Mouse (Mus musculus): ENCODE measurements at regions not wholly inside any gene's neighbourhood (a gene's known extent, or its start where the extent isn't known, plus 50 kb on each side); places are given as distances from the start of the nearest gene placed in this dataset.

DNA sequence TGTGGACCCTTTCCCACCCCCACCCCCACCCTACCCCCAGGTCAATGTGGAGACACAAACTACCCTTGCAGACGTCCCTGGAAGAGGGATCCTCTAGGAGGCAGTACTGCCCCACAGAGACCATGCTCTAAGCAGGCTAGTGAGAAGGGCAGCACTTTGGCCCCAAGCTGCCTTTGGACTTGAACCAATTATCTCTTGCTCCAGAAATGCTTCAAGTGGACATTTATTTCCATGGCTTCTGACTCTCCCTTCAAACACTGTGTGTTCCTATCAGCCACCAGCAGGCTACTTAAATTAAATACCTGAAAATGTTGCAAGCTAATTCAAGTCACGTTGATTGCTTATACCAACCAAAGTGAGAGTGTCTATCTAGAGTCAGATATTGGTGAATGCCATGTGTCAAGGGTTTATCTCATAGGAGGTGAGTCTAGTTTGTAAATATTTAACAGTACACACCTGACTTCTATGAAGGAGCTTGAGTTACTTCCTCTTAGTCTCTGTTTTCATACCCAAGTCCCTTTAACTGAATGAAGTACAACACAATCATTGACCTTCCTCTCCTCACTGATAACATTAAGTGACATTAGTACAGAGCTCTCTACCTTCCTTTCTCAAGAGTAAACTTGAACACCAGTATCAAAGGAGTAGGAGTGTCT, 435.7 kb downstream of the Efnb2 start:
- Histone ChIP-seq H3K4me1 (ENCODE audit: control insufficient read depth in 2 of 2, insufficient read depth in 2 of 2, low read length in 2 of 2, poor library complexity in 1 of 2) (no peaks in the 10 kb centered on the region), H3K36me3 (ENCODE audit: control insufficient read depth, insufficient read depth, low read length, poor library complexity, severe bottlenecking) (no peaks in the 10 kb centered on the region), H3K4me3 (ENCODE audit: insufficient read depth in 1 of 2, low read depth in 1 of 2, low read length in 2 of 2, poor library complexity in 1 of 2, severe bottlenecking in 1 of 2) (no peak overlapping the region), H3K9me3 (ENCODE audit: control insufficient read depth, insufficient read depth, low read depth, low read length) (no peaks in the 10 kb centered on the region), H3K9ac (ENCODE audit: insufficient read depth, low read depth, low read length, poor library complexity, severe bottlenecking) (no peak overlapping the region), H3K27ac (ENCODE audit: insufficient read depth, low read depth, low read length, poor library complexity, severe bottlenecking) (no peak overlapping the region)
- in situ Hi-C loops (cut with MboI; ENCODE audit: low sequenced_read_pairs in 2 of 2, unreplicated experiment in 2 of 2) = loop anchor here in 1 of 2 experiments (25.0 kb wide), 1 partner anchor 437 kb away; the partner anchor contains the start of gene Efnb2
- DNase-seq (ENCODE audit: low read depth, low spot score) = no peak
- TF ChIP-seq MAFK (IDR thresholded peaks at IDR 0.05; ENCODE audit: insufficient read depth, low read depth, low read length) (no peak), ZNF384 (IDR thresholded peaks at IDR 0.05; ENCODE audit: low read depth, low read length) (no peak), CHD2 (IDR thresholded peaks at IDR 0.05; ENCODE audit: low read depth, low read length) (no peak), ZC3H11A (IDR thresholded peaks at IDR 0.05; ENCODE audit: borderline replicate concordance, low read depth, low read length) (no peak), HCFC1 (IDR thresholded peaks at IDR 0.05; ENCODE audit: borderline replicate concordance, insufficient read depth, low read length) (no peak)

DNA sequence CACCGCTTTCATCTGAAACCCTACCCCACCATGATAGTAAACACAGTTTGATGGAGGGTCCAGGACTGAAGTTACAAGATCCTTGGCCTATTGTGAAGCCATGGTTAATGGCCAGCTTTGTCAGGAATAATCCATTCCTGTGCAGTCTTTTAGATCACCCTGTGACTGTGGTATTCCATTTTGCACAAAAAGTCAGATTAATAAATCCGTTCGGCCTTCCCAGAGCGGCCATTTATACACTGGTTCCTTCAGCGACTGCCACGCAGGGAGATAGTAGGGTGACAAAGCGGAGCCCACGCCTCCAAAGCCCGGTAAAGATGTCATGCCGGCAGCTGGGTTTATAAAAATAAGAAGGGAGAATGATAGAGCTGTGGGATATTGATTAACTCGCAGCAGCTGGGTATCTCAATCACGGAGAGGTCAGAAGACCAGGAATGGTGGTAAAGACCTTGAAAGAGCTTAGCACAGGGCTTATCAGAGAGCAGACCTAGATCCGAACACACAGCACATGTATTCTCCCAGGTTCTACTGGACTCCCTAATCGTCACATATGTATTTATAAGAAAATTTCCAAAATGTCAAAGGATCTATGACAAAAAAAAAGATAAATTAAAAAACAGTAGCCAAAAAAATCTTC, 440.5 kb downstream of the Efnb2 start:
- Histone ChIP-seq H3K4me3 (ENCODE audit: insufficient read depth in 1 of 2, low read depth in 1 of 2, low read length in 2 of 2, poor library complexity in 1 of 2, severe bottlenecking in 1 of 2) (no peak overlapping the region), H3K4me1 (ENCODE audit: control insufficient read depth in 2 of 2, insufficient read depth in 2 of 2, low read length in 2 of 2, poor library complexity in 1 of 2) (no peaks in the 10 kb centered on the region), H3K9me3 (ENCODE audit: control insufficient read depth, insufficient read depth, low read depth, low read length) (no peaks in the 10 kb centered on the region), H3K27ac (ENCODE audit: insufficient read depth, low read depth, low read length, poor library complexity, severe bottlenecking) (no peak overlapping the region), H3K36me3 (ENCODE audit: control insufficient read depth, insufficient read depth, low read length, poor library complexity, severe bottlenecking) (no peaks in the 10 kb centered on the region), H3K9ac (ENCODE audit: insufficient read depth, low read depth, low read length, poor library complexity, severe bottlenecking) (no peak overlapping the region)
- DNase-seq (ENCODE audit: low read depth, low spot score) = no peak
- in situ Hi-C loops (cut with MboI; ENCODE audit: low sequenced_read_pairs in 2 of 2, unreplicated experiment in 2 of 2) = no loop called here
- TF ChIP-seq ZC3H11A (IDR thresholded peaks at IDR 0.05; ENCODE audit: borderline replicate concordance, low read depth, low read length) (no peak), CHD2 (IDR thresholded peaks at IDR 0.05; ENCODE audit: low read depth, low read length) (no peak), ZNF384 (IDR thresholded peaks at IDR 0.05; ENCODE audit: low read depth, low read length) (no peak), MAFK (IDR thresholded peaks at IDR 0.05; ENCODE audit: insufficient read depth, low read depth, low read length) (no peak), HCFC1 (IDR thresholded peaks at IDR 0.05; ENCODE audit: borderline replicate concordance, insufficient read depth, low read length) (no peak)

DNA sequence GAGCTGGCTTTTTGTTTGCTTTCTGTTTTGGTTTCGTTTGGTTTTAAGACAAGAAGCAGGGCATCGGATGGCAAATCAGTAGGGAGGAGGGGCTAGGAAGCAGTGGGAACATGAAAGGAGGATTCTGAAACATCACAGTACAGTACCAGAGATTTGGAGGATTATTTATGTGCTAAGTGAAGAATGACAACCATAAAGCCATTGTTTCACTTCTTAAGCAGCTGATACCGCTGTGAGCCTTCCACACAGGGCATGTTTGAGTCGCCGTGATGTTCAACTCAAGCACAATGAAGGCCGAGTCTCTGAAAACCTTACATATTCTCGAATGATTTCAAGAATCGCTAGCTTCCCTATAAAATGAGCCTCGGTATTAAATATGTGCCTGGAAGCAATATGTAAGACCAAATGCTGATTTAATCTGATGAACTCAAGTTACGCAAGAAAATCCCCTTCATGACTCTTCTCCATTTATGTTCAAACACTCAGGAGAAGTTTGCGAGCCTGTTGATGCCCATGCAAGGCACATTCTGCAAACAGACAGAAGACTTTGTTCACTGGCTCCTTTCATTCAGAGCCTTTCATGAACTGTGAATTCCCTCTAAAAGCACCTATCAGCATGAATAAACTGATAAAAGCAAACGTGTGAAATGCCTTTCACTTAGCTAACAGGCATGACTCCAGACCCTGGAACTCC, 441.2 kb downstream of the Efnb2 start:
- H3K27ac ChIP-seq (ENCODE audit: insufficient read depth, low read depth, low read length, poor library complexity, severe bottlenecking) = no peak overlapping the region
- in situ Hi-C loops (cut with MboI; ENCODE audit: low sequenced_read_pairs in 2 of 2, unreplicated experiment in 2 of 2) = no loop called here
- TF ChIP-seq MAFK (IDR thresholded peaks at IDR 0.05; ENCODE audit: insufficient read depth, low read depth, low read length) (no peak), ZNF384 (IDR thresholded peaks at IDR 0.05; ENCODE audit: low read depth, low read length) (no peak), HCFC1 (IDR thresholded peaks at IDR 0.05; ENCODE audit: borderline replicate concordance, insufficient read depth, low read length) (no peak), ZC3H11A (IDR thresholded peaks at IDR 0.05; ENCODE audit: borderline replicate concordance, low read depth, low read length) (no peak), CHD2 (IDR thresholded peaks at IDR 0.05; ENCODE audit: low read depth, low read length) (no peak)

DNA sequence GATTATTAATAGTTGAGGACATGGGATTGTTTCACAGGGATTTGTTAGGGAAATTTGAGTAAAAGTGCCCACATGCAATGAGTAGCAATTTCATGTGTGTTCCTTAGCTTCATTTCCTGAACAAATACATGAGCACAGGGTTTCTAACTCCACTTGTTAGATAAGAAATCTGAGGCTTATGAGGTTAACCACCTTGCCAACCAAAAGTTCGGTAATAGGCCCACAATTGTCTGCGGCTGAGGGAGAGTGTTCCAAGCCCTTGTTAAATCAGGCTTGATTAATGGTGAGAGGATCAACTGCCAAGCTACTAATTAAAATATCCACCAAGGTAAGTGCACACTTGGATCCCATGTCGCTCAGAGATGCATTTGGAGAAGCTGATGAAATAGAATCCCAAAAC, 468.0 kb downstream of the Efnb2 start:
- no peak for TF ChIP-seq MAFK (IDR thresholded peaks at IDR 0.05; ENCODE audit: insufficient read depth, low read depth, low read length)
- TF ChIP-seq HCFC1 (IDR thresholded peaks at IDR 0.05; ENCODE audit: borderline replicate concordance, insufficient read depth, low read length) = no peak
- in situ Hi-C loops (cut with MboI; ENCODE audit: low sequenced_read_pairs in 2 of 2, unreplicated experiment in 2 of 2) = no loop called here
- DNase-seq (ENCODE audit: low read depth, low spot score) = no peak
- H3K9me3 ChIP-seq (ENCODE audit: control insufficient read depth, insufficient read depth, low read depth, low read length) = no peaks in the 10 kb centered on the region
- H3K4me1 ChIP-seq (ENCODE audit: control insufficient read depth in 2 of 2, insufficient read depth in 2 of 2, low read length in 2 of 2, poor library complexity in 1 of 2) = no peaks in the 10 kb centered on the region
- H3K4me3 ChIP-seq (ENCODE audit: insufficient read depth in 1 of 2, low read depth in 1 of 2, low read length in 2 of 2, poor library complexity in 1 of 2, severe bottlenecking in 1 of 2) = no peak overlapping the region
- H3K9ac ChIP-seq (ENCODE audit: insufficient read depth, low read depth, low read length, poor library complexity, severe bottlenecking) = no peak overlapping the region
- H3K36me3 ChIP-seq (ENCODE audit: control insufficient read depth, insufficient read depth, low read length, poor library complexity, severe bottlenecking) = no peaks in the 10 kb centered on the region
- no peak overlapping the region for H3K27ac ChIP-seq (ENCODE audit: insufficient read depth, low read depth, low read length, poor library complexity, severe bottlenecking)

More for the DNA sequence above, 441.2 kb downstream of the Efnb2 start:
- Histone ChIP-seq H3K36me3 (ENCODE audit: control insufficient read depth, insufficient read depth, low read length, poor library complexity, severe bottlenecking) (no peaks in the 10 kb centered on the region), H3K9me3 (ENCODE audit: control insufficient read depth, insufficient read depth, low read depth, low read length) (no peaks in the 10 kb centered on the region), H3K4me3 (ENCODE audit: insufficient read depth in 1 of 2, low read depth in 1 of 2, low read length in 2 of 2, poor library complexity in 1 of 2, severe bottlenecking in 1 of 2) (no peak overlapping the region), H3K4me1 (ENCODE audit: control insufficient read depth in 2 of 2, insufficient read depth in 2 of 2, low read length in 2 of 2, poor library complexity in 1 of 2) (no peaks in the 10 kb centered on the region), H3K9ac (ENCODE audit: insufficient read depth, low read depth, low read length, poor library complexity, severe bottlenecking) (no peak overlapping the region)
- no peak for DNase-seq (ENCODE audit: low read depth, low spot score)

All from ES-E14 (cell line).